ENCODE assay signal across 8 mouse cellular contexts in genomic region chr14:20791511-20792242, GRCm38 (mm10). TPM values are rescaled to one million over a fixed set of nuclear protein-coding genes. Genes with fewer than 3 reads are reported as not detected.
DNase-seq lines count a peak whose midpoint lies in the region; ATAC-seq and TF ChIP-seq lines count a peak whose summit lies in the region.
"Had no signal": no experiment of that assay in that cellular context is flagged by ENCODE, and none has a peak within 500 bp of the region (broad histone marks: within the 10 kb centered on the region; RNA-seq: fewer than 3 reads in every experiment).

No protein-coding gene starts in this region.

- WGBS in liver, embryonic 13.5 days (ENCODE audit: insufficient replicate concordance): 84% methylated on average over 16 of the region's 16 CpGs
- 82% methylated on average over 16 of the region's 16 CpGs for WGBS in liver, embryonic 12.5 days (ENCODE audit: insufficient replicate concordance)
- 76% methylated on average over 16 of the region's 16 CpGs for WGBS in hindbrain, embryonic 14.5 days
- WGBS in midbrain, postnatal 0 days: 78% methylated on average over 16 of the region's 16 CpGs

- peaks cover 47% of the 10 kb centered on the region for H3K4me1 ChIP-seq in liver, embryonic 13.5 days (replicated peaks)
- peaks cover 54% of the 10 kb centered on the region for H3K4me1 ChIP-seq in liver, embryonic 12.5 days
- peaks cover 33% of the 10 kb centered on the region for H3K4me1 ChIP-seq in hindbrain, embryonic 14.5 days (replicated peaks; ENCODE audit: control insufficient read depth, insufficient read depth, low read length)
- H3K4me1 ChIP-seq in midbrain, postnatal 0 days (ENCODE audit: insufficient read depth, low read length): peaks cover 6% of the 10 kb centered on the region; the same call in 1 of the 2 replicates

- H3K27me3 ChIP-seq in liver, embryonic 13.5 days: no peaks in the 10 kb centered on the region
- H3K27me3 ChIP-seq in liver, embryonic 12.5 days (replicated peaks): no peaks in the 10 kb centered on the region
- no peaks in the 10 kb centered on the region for H3K27me3 ChIP-seq in hindbrain, embryonic 14.5 days (ENCODE audit: control insufficient read depth, insufficient read depth, low read length)
- no peaks in the 10 kb centered on the region for H3K27me3 ChIP-seq in midbrain, postnatal 0 days (ENCODE audit: insufficient read depth, low read length)

- peak; percentile 59 for TF ChIP-seq CTCF in midbrain, postnatal 0 days (IDR thresholded peaks at IDR 0.05)

- no peak for DNase-seq in liver, embryonic 13.5 days
- DNase-seq in hindbrain, embryonic 14.5 days (ENCODE audit: low spot score): no peak
- no peak for DNase-seq in midbrain, postnatal 0 days (ENCODE audit: low spot score)
- DNase-seq in cerebellum, postnatal 25 days: no peak
- DNase-seq in gastrocnemius, postnatal 25 days: no peak
- DNase-seq: kidney, postnatal 4 days had no signal

- H3K36me3 ChIP-seq in liver, embryonic 13.5 days: peaks cover 20% of the 10 kb centered on the region
- H3K36me3 ChIP-seq in liver, embryonic 12.5 days: peaks cover 45% of the 10 kb centered on the region
- peaks cover 42% of the 10 kb centered on the region for H3K36me3 ChIP-seq in hindbrain, embryonic 14.5 days (replicated peaks; ENCODE audit: control insufficient read depth, insufficient read depth)
- peaks cover 21% of the 10 kb centered on the region for H3K36me3 ChIP-seq in midbrain, postnatal 0 days (ENCODE audit: insufficient read depth, low read length)

- H3K4me2 ChIP-seq in liver, embryonic 13.5 days: peak overlapping the region; percentile 97; the same call in 1 of the 2 replicates
- H3K4me2 ChIP-seq in liver, embryonic 12.5 days: no peak overlapping the region
- peak overlapping the region; percentile 84 for H3K4me2 ChIP-seq in hindbrain, embryonic 14.5 days (replicated peaks)
- peak overlapping the region; percentile 82 for H3K4me2 ChIP-seq in midbrain, postnatal 0 days (ENCODE audit: low read depth, low read length, poor library complexity, severe bottlenecking)

- no peak overlapping the region for H3K27ac ChIP-seq in liver, embryonic 13.5 days
- H3K27ac ChIP-seq in liver, embryonic 12.5 days: no peak overlapping the region
- H3K27ac ChIP-seq in hindbrain, embryonic 14.5 days: no peak overlapping the region
- no peak overlapping the region for H3K27ac ChIP-seq in midbrain, postnatal 0 days (ENCODE audit: low read depth, low read length)

- no peaks in the 10 kb centered on the region for H3K9me3 ChIP-seq in liver, embryonic 13.5 days (replicated peaks)
- no peaks in the 10 kb centered on the region for H3K9me3 ChIP-seq in liver, embryonic 12.5 days (replicated peaks)
- H3K9me3 ChIP-seq in hindbrain, embryonic 14.5 days (ENCODE audit: control insufficient read depth, low read length): no peaks in the 10 kb centered on the region
- H3K9me3 ChIP-seq in midbrain, postnatal 0 days (ENCODE audit: low read length): no peaks in the 10 kb centered on the region

- no peak for ATAC-seq in liver, embryonic 13.5 days (ENCODE audit: low read depth)
- ATAC-seq in liver, embryonic 12.5 days: no peak
- ATAC-seq in common myeloid progenitor, adult 5-6 weeks (replicated peaks; ENCODE audit: low read depth, poor library complexity, severe bottlenecking): peak; percentile 39
- ATAC-seq in hindbrain, embryonic 14.5 days (ENCODE audit: low FRiP score): no peak
- ATAC-seq in midbrain, postnatal 0 days (ENCODE audit: low FRiP score): no peak

- no peak overlapping the region for H3K4me3 ChIP-seq in liver, embryonic 13.5 days (replicated peaks)
- no peak overlapping the region for H3K4me3 ChIP-seq in liver, embryonic 12.5 days
- H3K4me3 ChIP-seq in hindbrain, embryonic 14.5 days (replicated peaks; ENCODE audit: low read length): no peak overlapping the region
- peak overlapping the region; percentile 85; the same call in 1 of the 2 replicates for H3K4me3 ChIP-seq in midbrain, postnatal 0 days (ENCODE audit: low read depth, low read length)

- no peak overlapping the region for H3K9ac ChIP-seq in liver, embryonic 13.5 days
- H3K9ac ChIP-seq in liver, embryonic 12.5 days: no peak overlapping the region
- peak overlapping the region; percentile 34 for H3K9ac ChIP-seq in hindbrain, embryonic 14.5 days
- H3K9ac ChIP-seq in midbrain, postnatal 0 days (replicated peaks; ENCODE audit: low read length, poor library complexity, severe bottlenecking): 0 out of 2 replicates have a peak overlapping the region, but pooled peaks have one; percentile 97

RNA-seq across cellular contexts. Expression of gene Camk2g, which starts 2.2 kb away (rescaled TPM):
- polyA plus RNA-seq in liver, embryonic 13.5 days (2015; fragmentation: Nextera tagmentation; extraction: Ambion mirVana): 10.6 and 10.7 TPM in 2 replicates
- 13.2 and 15.6 TPM in 2 replicates for polyA plus RNA-seq in liver, embryonic 12.5 days (2016; fragmentation: Nextera tagmentation; extraction: Ambion mirVana)
- 46.7 and 57.4 TPM in 2 replicates for total RNA-seq in common myeloid progenitor, adult 5-6 weeks (2017)
- polyA plus RNA-seq in hindbrain, embryonic 14.5 days (2014; fragmentation: Nextera tagmentation; extraction: Ambion mirVana): 166 and 197 TPM in 2 replicates
- 239 and 267 TPM in 2 replicates for total RNA-seq in midbrain, postnatal 0 days (2014; rRNA removed)
- 261 and 284 TPM in 2 replicates for polyA plus RNA-seq in midbrain, postnatal 0 days (2015; fragmentation: Nextera tagmentation; extraction: Ambion mirVana)
- total RNA-seq in gastrocnemius, postnatal 25 days (2021): 100 to 1,000 TPM; 149 to 190 TPM

RNA-seq across cellular contexts. Expression of gene Plau, which starts 44.8 kb away (rescaled TPM):
- polyA plus RNA-seq in liver, embryonic 13.5 days (2015; fragmentation: Nextera tagmentation; extraction: Ambion mirVana): 0.74 and 0.76 TPM in 2 replicates
- polyA plus RNA-seq in liver, embryonic 12.5 days (2016; fragmentation: Nextera tagmentation; extraction: Ambion mirVana): 0.49 TPM in 2 replicates
- 0.92 and 1.6 TPM in 2 replicates for total RNA-seq in common myeloid progenitor, adult 5-6 weeks (2017)
- polyA plus RNA-seq in hindbrain, embryonic 14.5 days (2014; fragmentation: Nextera tagmentation; extraction: Ambion mirVana): 0.27 and 0.34 TPM in 2 replicates
- total RNA-seq in midbrain, postnatal 0 days (2014; rRNA removed): 0.93 and 2.1 TPM in 2 replicates
- 0.27 and 0.44 TPM in 2 replicates for polyA plus RNA-seq in midbrain, postnatal 0 days (2015; fragmentation: Nextera tagmentation; extraction: Ambion mirVana)
- total RNA-seq in gastrocnemius, postnatal 25 days (2021): 10 to 100 TPM; 19.1 to 19.6 TPM

RNA-seq across cellular contexts. Expression of gene Ndst2, which starts 57.3 kb away (rescaled TPM):
- polyA plus RNA-seq in liver, embryonic 13.5 days (2015; fragmentation: Nextera tagmentation; extraction: Ambion mirVana): 14.2 and 16.6 TPM in 2 replicates
- polyA plus RNA-seq in liver, embryonic 12.5 days (2016; fragmentation: Nextera tagmentation; extraction: Ambion mirVana): 22.4 and 24.9 TPM in 2 replicates
- 11.6 and 13.4 TPM in 2 replicates for total RNA-seq in common myeloid progenitor, adult 5-6 weeks (2017)
- polyA plus RNA-seq in hindbrain, embryonic 14.5 days (2014; fragmentation: Nextera tagmentation; extraction: Ambion mirVana): 17.1 and 17.7 TPM in 2 replicates
- total RNA-seq in midbrain, postnatal 0 days (2014; rRNA removed): 20.5 and 23.2 TPM in 2 replicates
- 14.0 and 14.1 TPM in 2 replicates for polyA plus RNA-seq in midbrain, postnatal 0 days (2015; fragmentation: Nextera tagmentation; extraction: Ambion mirVana)
- 1 to 10 TPM; 6.0 to 6.6 TPM for total RNA-seq in gastrocnemius, postnatal 25 days (2021)

Comparison
In these comparisons a context has a peak if more than half of its experiments do, and no peak if none do; other contexts are left out.
1. H3K9ac ChIP-seq: peak in hindbrain, embryonic 14.5 days (single experiment) and midbrain, postnatal 0 days (single experiment); none in liver, embryonic 13.5 days (single experiment) and liver, embryonic 12.5 days (single experiment).
2. RNA of gene Camk2g, which starts 2.2 kb away (polyA plus RNA-seq): 261 to 284 TPM in midbrain, postnatal 0 days and 166 to 197 TPM in hindbrain, embryonic 14.5 days; 13.2 to 15.6 TPM in liver, embryonic 12.5 days and 10.6 to 10.7 TPM in liver, embryonic 13.5 days; every median in the first group is over 10 times any median in the second.